Mouse (Mus musculus) embryo, embryonic 11 days (tissue): ENCODE results near the gene Msl3l2.
A peak's percentile ranks its signal among the peaks of the same experiment; 100 is the strongest.

Experiments
- DNase-seq: peaks from one replicate; pipeline ENCODE4 v3.0.0-alpha.2; 2015

Gene Msl3l2

DNA sequence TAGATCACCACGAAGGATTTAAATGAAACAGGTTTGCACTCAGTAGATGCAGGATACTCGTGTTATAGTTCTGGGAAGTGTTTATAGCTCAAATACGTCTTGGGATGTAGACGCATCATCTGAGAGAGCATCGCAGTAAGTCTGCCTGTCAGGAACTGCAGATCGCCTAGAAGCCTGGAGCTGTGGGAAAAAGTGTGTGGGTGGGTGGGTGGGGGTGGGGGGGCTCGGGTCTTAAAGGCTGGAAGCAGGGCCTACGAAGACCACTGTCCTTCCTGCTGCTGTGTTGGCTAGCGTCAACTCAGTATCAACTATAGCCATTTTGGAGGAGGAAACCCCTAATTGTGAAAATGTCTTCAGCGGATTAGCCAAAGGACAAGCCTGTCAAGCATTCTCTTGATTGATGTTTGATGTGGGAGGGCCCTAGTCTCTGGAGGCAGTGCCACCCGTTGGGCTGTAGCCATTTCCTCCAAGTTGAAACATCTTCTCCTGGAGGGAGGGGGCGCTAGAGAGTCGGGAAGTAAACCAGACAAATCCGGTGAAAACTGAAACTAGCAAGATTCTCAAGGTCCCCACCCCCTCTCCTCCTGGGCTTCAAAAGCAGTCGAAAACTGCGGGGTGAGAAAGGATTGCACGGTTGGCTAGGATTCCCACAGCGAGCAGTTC lies at the start of gene Msl3l2:
Gene Msl3l2, plus strand, starts transcription at position 585 of the 663 bp plus-strand sequence.
- peak; percentile 91 for DNase-seq

DNA sequence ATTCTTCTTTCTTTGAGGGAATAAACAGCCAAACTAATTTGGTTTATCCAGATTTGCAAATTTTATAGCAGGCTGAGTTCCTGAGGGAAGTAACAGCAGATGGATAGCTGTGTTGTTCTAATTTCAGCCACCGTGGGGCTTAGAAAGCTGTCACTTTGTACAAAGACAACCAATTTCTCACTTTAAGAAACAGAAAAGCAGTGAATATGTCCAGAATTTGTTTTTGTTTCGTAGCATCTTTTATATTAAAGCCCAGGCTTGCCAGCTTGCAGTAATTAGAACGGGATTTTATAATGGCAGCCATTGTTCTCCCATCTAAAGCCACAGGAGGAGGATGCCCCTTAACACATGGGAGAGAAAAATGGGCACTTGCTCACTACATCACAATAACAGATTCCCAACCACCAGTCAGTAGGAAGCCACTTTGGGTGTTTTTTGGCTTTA lies 47.7 kb upstream of the Msl3l2 start:
- DNase-seq = no peak

DNA sequence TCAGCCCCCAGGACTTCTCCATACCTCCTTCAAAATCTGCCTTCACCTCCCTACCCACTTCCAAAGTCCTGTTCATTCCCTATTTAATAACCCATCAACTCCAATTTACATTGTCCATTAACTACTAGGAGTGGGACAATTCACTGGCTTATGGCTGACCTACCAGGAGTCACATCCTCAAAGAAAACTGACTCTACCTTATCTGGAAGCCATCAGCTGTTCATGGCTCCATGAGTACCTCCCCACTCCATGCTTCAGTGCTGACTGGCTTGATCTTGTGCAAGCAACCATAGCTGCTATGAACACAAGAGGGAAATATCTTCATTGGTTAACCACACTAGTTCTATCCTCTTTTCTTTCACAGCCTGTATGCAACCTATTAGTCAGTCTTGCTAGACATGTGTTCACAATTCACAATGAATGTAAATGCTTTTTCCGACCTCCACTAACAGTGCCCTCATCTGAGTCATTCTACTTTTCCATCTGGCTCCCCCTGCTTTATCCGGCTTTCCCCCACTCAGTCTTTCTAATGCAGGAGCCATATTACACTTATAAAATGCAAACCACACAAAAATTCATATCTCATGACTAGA lies 45.4 kb upstream of the Msl3l2 start:
- no peak for DNase-seq

DNA sequence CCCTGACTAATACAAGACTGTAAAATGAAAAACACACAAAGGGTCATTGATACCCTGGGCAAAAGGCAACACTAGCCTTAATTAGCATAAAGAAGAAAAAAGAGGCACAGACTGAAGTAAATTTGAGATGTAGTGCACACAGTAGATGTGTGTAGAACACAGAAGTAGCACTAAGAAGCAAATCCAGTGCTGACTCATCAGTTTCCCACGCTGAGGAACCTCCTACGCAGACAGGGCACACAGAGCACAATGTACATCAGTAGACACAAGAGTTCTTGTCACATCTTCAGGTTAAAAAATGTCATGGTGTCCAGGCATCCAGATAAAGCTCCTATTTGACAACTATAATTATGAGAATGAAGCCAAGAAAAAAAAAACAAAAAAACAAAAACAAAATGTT lies 44.0 kb upstream of the Msl3l2 start:
- no peak for DNase-seq

DNA sequence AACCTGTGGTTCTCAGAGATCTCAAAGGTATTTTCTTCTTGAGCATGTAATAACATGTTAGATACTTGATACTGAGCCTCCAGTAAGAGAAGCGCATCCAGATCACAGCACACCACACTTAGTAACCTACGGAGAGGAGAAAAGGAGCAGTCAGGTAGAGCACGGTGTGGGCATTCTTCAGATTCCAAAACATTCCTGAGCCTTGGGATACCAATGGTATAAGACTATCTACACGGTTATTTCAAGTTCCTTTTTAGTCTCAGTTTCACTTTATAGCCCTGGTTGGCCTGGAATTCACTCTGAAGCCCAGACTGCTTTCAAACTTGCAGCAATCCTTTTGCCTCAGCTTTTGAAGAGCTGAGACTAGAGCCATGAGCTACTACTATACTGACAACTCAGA lies 17.0 kb upstream of the Msl3l2 start:
- DNase-seq = no peak

DNA sequence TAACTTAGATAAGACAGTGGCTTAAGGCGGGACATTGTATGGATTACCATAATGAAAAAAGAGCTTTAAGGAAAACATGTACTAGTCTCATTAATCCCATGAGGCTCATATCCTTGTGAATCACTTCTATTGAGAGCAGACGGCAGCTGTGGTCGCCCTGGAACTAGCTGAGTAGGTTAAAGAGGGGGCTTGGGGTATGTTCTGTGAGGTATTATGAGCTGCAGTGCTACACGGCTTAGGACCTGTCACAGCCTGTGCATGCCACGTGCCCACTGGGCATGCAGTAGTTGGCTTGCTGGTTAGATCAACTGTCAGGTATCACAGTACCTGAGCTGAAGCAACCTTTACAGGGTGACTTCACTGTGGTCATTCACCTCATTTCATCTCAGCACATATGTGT lies 12.1 kb upstream of the Msl3l2 start:
- no peak for DNase-seq

DNA sequence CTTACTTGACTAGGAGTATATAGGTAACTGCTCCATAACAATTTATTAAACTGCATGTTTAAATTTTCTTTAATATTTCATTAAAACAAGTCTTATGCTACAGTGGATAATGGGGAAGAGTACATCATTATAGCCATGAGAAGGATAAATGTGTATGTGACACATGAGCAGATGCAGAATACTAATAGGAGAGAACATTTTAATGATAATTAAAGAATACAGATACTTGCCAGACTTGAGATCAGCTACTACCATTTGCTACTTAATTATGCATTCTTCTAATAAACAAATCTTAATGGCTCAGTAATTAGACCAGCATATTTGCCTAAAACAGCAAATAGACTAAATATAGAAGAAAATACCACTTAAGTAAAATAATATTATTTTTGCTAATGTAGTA lies 10.0 kb upstream of the Msl3l2 start:
- DNase-seq = no peak

DNA sequence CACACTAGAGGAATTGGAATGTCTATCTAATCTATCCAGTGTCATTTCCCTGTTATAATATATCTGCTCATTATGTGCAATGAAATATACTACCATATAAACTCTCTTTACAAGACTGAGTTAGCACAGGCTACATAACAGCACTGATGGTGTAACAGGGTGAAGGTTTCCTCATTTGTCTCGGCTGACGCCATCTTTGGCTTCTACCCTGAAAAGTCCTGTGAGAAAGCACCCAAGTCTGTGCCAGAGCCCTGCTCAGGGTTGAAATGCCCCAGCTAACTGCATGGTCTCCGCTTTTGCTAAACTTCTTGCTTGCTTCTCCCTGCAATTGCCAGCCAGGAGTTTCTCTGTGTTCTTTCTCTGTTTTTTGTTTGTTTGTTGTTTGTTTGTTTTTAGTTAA lies 7.6 kb upstream of the Msl3l2 start:
- no peak for DNase-seq

DNA sequence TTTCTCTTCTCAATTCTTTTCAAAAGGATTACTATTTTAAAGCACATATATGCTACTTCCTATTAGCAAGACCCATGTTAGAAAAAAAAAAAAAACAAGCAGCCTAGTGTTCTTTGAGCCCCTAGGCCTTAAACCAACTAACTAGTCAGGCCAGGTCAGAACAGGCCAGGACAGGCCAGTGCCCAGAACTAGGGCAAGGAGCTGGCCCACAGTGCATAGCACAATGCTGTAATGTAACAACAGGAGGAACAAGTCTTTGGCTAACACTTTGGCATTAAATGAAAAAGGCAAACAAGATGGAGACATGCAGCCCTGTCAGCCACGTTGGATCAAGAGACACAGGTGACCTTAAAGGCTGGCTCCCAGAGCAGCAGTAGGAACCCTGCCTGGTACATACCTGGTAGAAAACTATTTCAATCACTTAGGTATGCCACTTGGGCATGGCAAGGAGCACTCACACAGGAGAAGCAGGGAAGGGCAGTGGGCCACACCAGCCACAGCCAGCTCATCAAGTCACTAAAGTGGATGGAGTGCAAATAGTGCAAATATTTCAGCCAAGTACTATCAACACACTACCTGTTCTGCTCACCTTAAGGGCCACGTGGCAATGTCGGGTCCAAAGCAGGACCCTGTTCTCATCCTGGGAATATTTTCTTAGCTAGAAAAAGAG lies 6.9 kb upstream of the Msl3l2 start:
- no peak for DNase-seq

DNA sequence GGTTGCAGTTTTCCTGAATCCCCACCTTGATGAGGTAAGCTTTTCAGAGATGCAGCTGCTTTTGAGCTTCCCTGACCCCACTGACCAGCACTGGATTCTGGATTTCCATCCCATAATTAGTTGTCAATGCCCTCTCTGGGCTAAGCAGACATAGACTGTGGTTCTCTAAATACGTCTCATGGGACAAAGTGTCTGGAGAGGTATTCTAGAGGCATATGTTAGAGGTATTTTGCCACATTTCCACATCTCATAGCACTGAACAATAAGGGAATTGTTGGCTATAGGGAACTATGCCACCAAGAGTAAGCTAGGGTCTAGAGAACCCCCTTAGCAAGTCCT lies 248 bp downstream of the Msl3l2 start:
- DNase-seq = no peak

DNA sequence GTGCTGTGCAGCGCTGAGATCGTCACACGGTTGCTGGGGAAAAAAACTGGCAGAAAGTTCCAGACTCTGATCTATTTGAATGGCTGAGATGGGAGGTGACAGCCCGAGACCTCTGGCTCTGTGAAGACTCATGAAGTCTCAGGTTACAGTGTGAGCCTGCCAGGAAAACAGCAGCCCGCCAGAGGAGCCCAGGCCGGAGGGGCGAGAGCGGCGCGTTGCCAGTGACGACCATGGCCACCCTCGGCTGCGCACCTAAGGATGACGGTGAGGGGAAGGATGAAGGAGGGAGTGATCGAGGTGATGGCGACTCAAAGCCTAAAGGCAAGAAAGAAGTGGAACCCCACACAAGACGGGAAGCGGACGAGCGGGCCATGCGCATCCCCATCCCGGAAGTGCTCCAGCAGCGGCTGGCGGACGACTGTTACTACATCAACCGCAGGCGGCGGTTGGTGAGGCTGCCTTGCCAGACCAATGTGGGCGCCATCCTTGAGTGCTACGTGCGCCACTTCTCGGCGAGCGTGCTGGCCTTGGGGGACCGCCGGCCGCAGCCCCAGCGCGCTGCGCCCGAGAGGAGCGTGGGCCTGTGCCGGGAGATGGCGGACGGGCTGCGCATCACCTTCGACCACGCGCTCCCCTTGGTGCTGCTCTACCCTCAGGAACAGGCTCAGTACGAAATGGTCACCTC lies 8.4 kb downstream of the Msl3l2 start:
- peak; percentile 86 for DNase-seq

DNA sequence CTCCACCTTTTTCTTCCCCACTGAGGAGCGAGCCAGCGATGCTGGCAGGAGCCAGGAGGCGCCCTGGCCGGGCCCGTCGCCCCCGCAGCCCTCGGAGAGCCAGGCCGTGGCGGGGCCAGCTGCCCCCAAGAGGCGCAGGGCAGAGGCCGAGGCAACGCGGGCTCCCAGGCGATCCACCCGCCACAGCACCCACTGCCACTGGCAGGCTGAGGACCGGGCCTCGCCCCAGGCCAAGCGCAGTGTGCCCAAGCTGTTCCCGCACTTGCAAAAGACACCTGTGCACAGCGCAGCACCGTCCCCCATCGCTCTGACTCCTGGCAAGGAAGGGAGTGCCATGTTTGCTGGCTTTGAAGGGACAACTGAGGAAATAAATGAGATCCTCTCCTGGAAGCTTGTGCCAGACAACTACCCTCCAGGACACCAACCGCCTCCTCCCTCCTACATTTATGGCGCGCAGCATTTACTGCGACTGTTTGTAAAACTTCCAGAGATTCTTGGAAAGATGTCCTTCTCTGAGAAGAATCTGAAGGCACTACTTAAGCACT lies 9.0 kb downstream of the Msl3l2 start:
- peak; percentile 56 for DNase-seq

DNA sequence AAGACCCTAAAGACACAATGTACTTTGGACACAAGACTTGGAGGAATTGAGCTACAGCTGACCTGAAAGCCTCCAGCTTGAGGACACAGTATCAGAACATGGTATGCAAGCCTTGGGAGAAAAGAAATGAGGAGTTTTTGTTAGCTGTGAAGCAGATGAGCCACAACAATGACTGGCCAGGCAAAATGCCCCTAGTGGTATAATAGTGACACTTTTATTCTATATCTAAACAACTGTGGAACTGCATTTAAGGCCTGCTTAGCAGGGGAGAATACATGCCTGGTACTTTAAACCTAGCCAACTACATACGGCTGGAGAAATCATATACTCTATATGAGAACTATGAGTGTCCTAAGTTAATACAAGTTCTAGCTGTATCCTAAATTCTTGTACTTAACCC lies 20.3 kb downstream of the Msl3l2 start:
- no peak for DNase-seq

DNA sequence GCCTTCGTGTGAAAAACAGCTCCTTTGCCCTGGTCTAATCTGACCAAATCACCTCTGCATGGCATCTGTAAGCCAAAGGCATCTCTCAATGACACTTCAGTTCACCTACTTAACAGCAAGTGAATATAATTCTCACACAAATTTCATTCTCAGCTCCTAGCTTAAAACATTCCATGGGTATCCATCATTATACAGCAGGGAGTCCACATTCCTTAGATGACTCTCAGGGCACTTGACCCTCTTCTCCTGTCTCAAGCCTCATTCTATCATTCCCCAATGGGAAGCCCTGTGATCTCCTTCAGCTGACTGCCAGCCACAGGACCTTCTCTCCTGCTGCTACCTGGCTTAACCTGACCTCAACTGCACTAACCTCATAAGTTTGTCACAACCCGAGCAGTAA lies 22.9 kb downstream of the Msl3l2 start:
- DNase-seq = no peak

DNA sequence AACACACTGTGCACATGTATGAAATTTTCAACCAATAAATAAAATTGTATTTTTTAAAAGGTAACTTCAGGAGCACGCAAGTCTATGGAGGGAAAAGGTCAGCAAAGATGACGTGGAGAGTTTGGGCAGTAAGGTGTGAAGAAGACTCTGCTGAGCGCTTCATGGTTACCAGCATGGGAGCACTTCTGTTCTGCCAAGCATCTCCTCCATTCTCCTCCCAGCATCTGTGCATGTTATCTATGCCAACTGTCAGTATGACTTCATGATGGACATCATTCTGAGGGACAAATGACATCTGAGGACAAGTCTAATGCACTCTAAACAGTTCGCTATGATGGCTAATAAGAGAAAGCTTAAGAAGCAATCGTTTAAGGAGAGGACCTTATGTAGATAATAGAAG lies 30.5 kb downstream of the Msl3l2 start:
- no peak for DNase-seq

DNA sequence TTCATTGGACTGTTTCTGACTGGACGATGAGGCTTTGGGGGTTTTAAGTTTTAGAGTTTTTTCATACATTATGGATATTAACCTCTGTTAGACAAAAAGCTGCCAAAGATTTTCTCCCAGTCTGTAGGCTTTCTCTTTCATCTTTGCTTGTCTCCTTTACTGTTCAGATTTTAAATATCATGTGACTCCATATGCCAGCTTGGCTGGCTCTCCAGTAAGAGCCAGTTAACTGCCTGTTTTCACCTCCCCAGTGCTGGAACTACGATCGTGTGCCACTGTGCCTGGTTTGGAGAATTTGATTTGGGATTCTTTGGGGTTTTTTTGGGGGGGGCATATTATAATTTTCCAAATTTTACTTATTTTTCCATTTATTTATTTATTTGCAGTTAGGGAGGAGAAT lies 42.2 kb downstream of the Msl3l2 start:
- no peak for DNase-seq

DNA sequence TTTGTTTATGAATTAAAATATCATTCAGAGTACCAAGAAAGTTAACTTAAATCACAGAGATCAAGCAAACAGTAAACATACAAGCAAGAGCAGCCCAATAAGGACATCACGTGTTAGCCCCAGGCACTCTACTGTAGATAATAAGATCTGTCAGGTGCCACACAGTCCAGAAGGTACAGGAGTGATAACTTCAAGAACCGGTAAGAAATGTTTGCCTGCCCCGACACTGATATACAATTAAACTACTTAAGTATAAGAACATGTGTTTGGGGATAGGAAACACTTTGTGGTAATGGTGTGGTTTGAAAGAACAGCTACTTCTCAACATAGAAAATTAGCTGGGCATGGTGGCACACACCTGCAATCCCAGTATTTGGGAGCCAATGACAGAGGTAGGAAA lies 50.2 kb downstream of the Msl3l2 start:
- DNase-seq = no peak

DNA sequence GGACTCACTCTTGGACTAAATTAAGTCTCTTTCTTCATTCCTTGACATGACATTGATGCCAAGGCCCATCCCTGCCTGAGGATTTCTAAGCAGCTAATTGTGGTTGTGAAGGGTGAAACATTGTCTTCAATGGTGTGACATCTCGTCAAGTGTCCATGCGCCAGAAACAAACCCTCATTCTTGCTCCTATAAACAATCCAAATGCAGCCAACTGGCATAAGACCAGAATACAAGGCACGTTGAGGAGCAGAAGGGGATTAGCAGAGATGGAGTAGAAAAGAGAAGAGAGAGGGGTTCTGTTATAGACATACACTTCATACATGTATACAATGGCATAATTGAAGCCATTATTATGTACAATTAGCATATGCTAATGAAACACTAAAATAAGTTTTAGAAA lies 51.5 kb downstream of the Msl3l2 start:
- no peak for DNase-seq

DNA sequence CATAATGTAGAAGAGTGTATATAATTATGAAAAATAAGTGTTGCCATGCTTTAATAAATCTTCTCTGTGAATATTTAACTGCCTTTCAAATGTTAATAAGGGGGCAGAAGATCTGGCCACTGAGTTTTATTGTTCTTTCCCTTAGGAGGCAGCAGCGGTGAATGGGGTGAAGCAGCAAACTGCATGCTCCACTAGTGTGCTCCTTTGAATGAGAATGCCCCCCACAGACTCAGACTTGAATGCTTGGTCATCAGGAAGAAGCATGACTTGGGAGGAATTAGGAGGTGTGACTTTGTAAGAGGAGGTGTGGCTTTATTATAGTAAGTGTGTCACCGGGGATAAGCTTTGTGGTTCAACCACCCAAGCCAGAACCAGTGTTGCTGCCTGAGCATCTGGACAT lies 52.0 kb downstream of the Msl3l2 start:
- DNase-seq = peak; percentile 23

DNA sequence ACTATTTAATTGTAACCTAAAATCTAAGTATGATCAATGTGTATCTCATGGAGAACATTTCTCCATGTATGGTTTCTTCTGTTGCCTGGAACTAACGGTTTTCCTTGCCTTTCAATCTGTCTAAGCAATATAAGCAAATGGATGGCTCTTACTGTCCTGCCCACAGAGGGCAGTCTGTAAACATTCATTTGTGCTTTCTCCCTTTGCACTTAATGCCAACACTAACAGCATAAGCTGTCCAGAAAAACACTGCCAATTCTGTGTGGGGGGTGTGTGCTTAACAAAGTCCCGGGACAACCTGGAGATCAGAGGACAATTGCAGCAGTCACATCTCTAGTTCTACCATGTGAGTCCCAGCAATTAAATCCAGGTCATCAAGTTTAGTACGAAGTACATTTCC lies 57.7 kb downstream of the Msl3l2 start:
- DNase-seq = no peak

DNA sequence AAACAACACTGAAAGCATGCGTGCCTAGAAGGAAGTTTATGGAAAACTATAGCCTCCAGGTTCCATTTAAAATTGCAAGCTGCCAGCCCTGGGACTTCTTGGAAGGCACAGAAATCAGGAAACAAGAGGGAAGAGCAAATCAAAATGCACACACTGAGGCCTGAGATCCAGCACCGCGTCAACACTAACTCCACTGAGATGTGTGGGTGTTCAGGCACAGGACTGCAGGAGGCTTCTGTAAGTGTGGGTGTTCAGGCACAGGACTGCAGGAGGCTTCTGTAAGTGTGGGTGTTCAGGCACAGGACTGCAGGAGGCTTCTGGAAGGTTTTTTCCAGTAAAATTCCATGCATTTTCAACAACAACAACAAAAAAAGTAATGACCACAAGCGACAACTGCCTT lies 59.0 kb downstream of the Msl3l2 start:
- no peak for DNase-seq
